Mouse (Mus musculus) ES-E14 (cell line): ENCODE results near the gene Pus7l. TPM values are rescaled to one million over a fixed set of nuclear protein-coding genes. Genes with fewer than 3 reads are reported as not detected.

ENCODE experiments used
- DNase-seq: peaks from one replicate; pipeline ENCODE4 v3.0.0-alpha.2; 2013; ENCODE audit warnings: low read depth, low spot score
- H3K27ac ChIP-seq: 2 replicates; pipeline ENCODE4 v1.5.1; 2012; ENCODE audit warnings: low read depth, mild to moderate bottlenecking, low read length, moderate library complexity, mixed read lengths; ENCODE audit not compliant: poor library complexity, insufficient read depth, severe bottlenecking
- H3K36me3 ChIP-seq: 2 replicates; pipeline ENCODE4 v1.6.1; 2012; ENCODE audit warnings: mild to moderate bottlenecking, low read length, moderate library complexity, mixed read lengths; ENCODE audit not compliant: control insufficient read depth, poor library complexity, insufficient read depth, severe bottlenecking
- H3K4me1 ChIP-seq, 2 experiments: fragments of 150-350 bp in 1 of 2; sonication (generic) in 1 of 2; 2 replicates each; pipeline ENCODE4 v1.6.1; 2012; ENCODE audit warnings: low read length in 2 of 2, mild to moderate bottlenecking in 1 of 2, mixed read lengths in 1 of 2; ENCODE audit not compliant: control insufficient read depth in 2 of 2, insufficient read depth in 2 of 2, poor library complexity in 1 of 2
- H3K4me3 ChIP-seq, 2 experiments: fragments of 150-350 bp in 1 of 2; sonication (generic) in 1 of 2; 2 replicates each; pipeline ENCODE4 v1.5.1; 2012; ENCODE audit warnings: low read length in 2 of 2, low read depth in 1 of 2, mild to moderate bottlenecking in 1 of 2, mixed read lengths in 1 of 2; ENCODE audit not compliant: insufficient read depth in 1 of 2, poor library complexity in 1 of 2, severe bottlenecking in 1 of 2
- H3K9ac ChIP-seq: 2 replicates; pipeline ENCODE4 v1.6.1; 2012; ENCODE audit warnings: low read depth, mild to moderate bottlenecking, low read length, mixed read lengths; ENCODE audit not compliant: poor library complexity, insufficient read depth, severe bottlenecking
- H3K9me3 ChIP-seq: fragments of 150-350 bp; sonication (generic); 2 replicates; pipeline ENCODE4 v1.6.1; 2012; ENCODE audit warnings: low read depth, mild to moderate bottlenecking, low read length; ENCODE audit not compliant: control insufficient read depth, insufficient read depth
- CHD2 ChIP-seq: IDR thresholded peaks from 2 replicates; pipeline ENCODE4 v1.6.1; 2014; ENCODE audit warnings: mild to moderate bottlenecking, low read depth, low read length, inconsistent platforms
- HCFC1 ChIP-seq: IDR thresholded peaks from 2 replicates; pipeline ENCODE4 v1.6.1; 2012; ENCODE audit warnings: low read length, inconsistent platforms, borderline replicate concordance; ENCODE audit not compliant: insufficient read depth
- MAFK ChIP-seq: IDR thresholded peaks from 2 replicates; pipeline ENCODE4 v1.6.1; 2014; ENCODE audit warnings: mild to moderate bottlenecking, low read depth, low read length, inconsistent platforms; ENCODE audit not compliant: insufficient read depth
- ZC3H11A ChIP-seq: IDR thresholded peaks from 2 replicates; pipeline ENCODE4 v1.6.1; 2012; ENCODE audit warnings: low read depth, mild to moderate bottlenecking, inconsistent platforms, low read length, borderline replicate concordance
- ZNF384 ChIP-seq: IDR thresholded peaks from 2 replicates; pipeline ENCODE4 v1.6.1; 2012; ENCODE audit warnings: low read depth, low read length, inconsistent platforms
- in situ Hi-C, 2 experiments: fragments of 600-800 bp; cut with MboI; formaldehyde crosslinking; loops; one replicate each; pipeline ENCODE4 v1.15.1; 2025; ENCODE audit warnings: low sequenced_read_pairs in 2 of 2, inconsistent platforms in 1 of 2; ENCODE audit not compliant: unreplicated experiment in 2 of 2
- total RNA-seq: library from RNA; depleted of rRNA; stranded (reverse); fragments of 300-350 nt; gene quantifications from 2 replicates; pipeline ENCODE4 v1.2.3, GENCODE M21; 2012; rRNA removed

Gene Pus7l
- total RNA-seq, 1 experiment, result 6.6 TPM

GRCm38 (mm10) chr15:94477287-94477686 lies 66.1 kb downstream of the Pus7l start:
- no peaks in the 10 kb centered on the region for H3K9me3 ChIP-seq
- H3K27ac ChIP-seq, result no peak overlapping the region
- H3K36me3 ChIP-seq, result no peaks in the 10 kb centered on the region
- in situ Hi-C loops, result no loop called here
- no peak for TF ChIP-seq ZNF384
- no peak for TF ChIP-seq CHD2
- no peak for TF ChIP-seq HCFC1
- no peak for TF ChIP-seq ZC3H11A
- no peak for TF ChIP-seq MAFK
- H3K9ac ChIP-seq, result no peak overlapping the region
- H3K4me1 ChIP-seq, result no peaks in the 10 kb centered on the region
- no peak overlapping the region for H3K4me3 ChIP-seq
- no peak for DNase-seq

- H3K27ac ChIP-seq, result no peak overlapping the region
- DNase-seq, result no peak
Measured at GRCm38 (mm10) chr15:94475975-94476374, 67.4 kb downstream of the Pus7l start.

More at GRCm38 (mm10) chr15:94475975-94476374, 67.4 kb downstream of the Pus7l start:
- no peak overlapping the region for H3K9ac ChIP-seq
- H3K4me1 ChIP-seq, result no peaks in the 10 kb centered on the region
- H3K9me3 ChIP-seq, result no peaks in the 10 kb centered on the region
- in situ Hi-C loops, result no loop called here
- no peak for TF ChIP-seq ZNF384
- TF ChIP-seq ZC3H11A, result no peak
- no peak for TF ChIP-seq CHD2
- no peak for TF ChIP-seq HCFC1
- no peak for TF ChIP-seq MAFK
- H3K36me3 ChIP-seq, result no peaks in the 10 kb centered on the region
- H3K4me3 ChIP-seq, result no peak overlapping the region

Other genes with a start within 250 kb of the Pus7l start
- 0.63 and 0.80 TPM in 2 replicates for gene Adamts20, start 78.1 kb downstream of the Pus7l start, total RNA-seq
- gene Irak4, start 96 bp upstream of the Pus7l start, total RNA-seq, result 2.3 and 2.4 TPM in 2 replicates
- 29.7 and 45.6 TPM in 2 replicates for gene Twf1, start 46.3 kb upstream of the Pus7l start, total RNA-seq
- 0.48 and 0.71 TPM in 2 replicates for gene Tmem117, start 85.7 kb upstream of the Pus7l start, total RNA-seq